Mouse (Mus musculus) common myeloid progenitor, adult 5-6 weeks (primary cell): ENCODE measurements around the gene Ate1. TPM values are rescaled to one million over a fixed set of nuclear protein-coding genes. Genes with fewer than 3 reads are reported as not detected.

Experiments
- total RNA-seq: library from RNA; stranded (forward); fragments of 200-1000, 187-1606 nt; gene quantifications from 2 replicates; pipeline ENCODE4 v1.2.3, GENCODE M21; 2017

Gene Ate1
- total RNA-seq, 1 experiment from 2014 or later: 70.1 TPM

Other genes starting within 250 kb of the Ate1 start
- gene Nsmce4a, start 52.7 kb upstream of the Ate1 start, total RNA-seq: 188 and 223 TPM in 2 replicates
- 2.4 and 3.6 TPM in 2 replicates for gene Tacc2, start 57.1 kb upstream of the Ate1 start, total RNA-seq